Mouse (Mus musculus) MEL (cell line): ENCODE results near the gene Tpp1. TPM values are rescaled to one million over a fixed set of nuclear protein-coding genes. Genes with fewer than 3 reads are reported as not detected.

Source experiments
- DNase-seq: peaks from one replicate; pipeline ENCODE4 v3.0.0; 2011; ENCODE audit warnings: low read depth, low spot score
- H3K27ac ChIP-seq: 2 replicates; pipeline ENCODE4 v1.5.1; 2012; ENCODE audit warnings: low read depth, mild to moderate bottlenecking, control low read depth, low read length, moderate library complexity; ENCODE audit not compliant: control insufficient read depth
- H3K27me3 ChIP-seq, 2 experiments: fragments of 150-350 bp in 1 of 2; sonication (generic) in 1 of 2; 2 replicates each; pipeline ENCODE4 v1.6.1; 2012; ENCODE audit warnings: low read length in 2 of 2, mild to moderate bottlenecking in 2 of 2, improper control_type of control experiment in 1 of 2, moderate library complexity in 1 of 2; ENCODE audit not compliant: insufficient read depth in 2 of 2, control insufficient read depth in 1 of 2
- H3K36me3 ChIP-seq, 2 experiments: 2 replicates each; pipeline ENCODE4 v1.6.1; 2012 to 2014; ENCODE audit warnings: low read length in 2 of 2, improper control_type of control experiment in 1 of 2, inconsistent platforms in 1 of 2, mild to moderate bottlenecking in 1 of 2; ENCODE audit not compliant: insufficient read depth in 2 of 2, control insufficient read depth in 1 of 2
- H3K4me1 ChIP-seq, 2 experiments: fragments of 150-350 bp in 1 of 2; sonication (generic) in 1 of 2; 2 replicates each; pipeline ENCODE4 v1.6.1; 2012; ENCODE audit warnings: low read length in 2 of 2, improper control_type of control experiment in 1 of 2, mild to moderate bottlenecking in 1 of 2; ENCODE audit not compliant: insufficient read depth in 2 of 2, control insufficient read depth in 1 of 2
- H3K4me3 ChIP-seq, 2 experiments: fragments of 150-350 bp in 1 of 2; sonication (generic) in 1 of 2; 2 replicates each; pipeline ENCODE4 v1.5.1; 2012; ENCODE audit warnings: low read depth in 2 of 2, low read length in 2 of 2, mild to moderate bottlenecking in 2 of 2, moderate library complexity in 2 of 2, control low read depth in 1 of 2, improper control_type of control experiment in 1 of 2; ENCODE audit not compliant: control insufficient read depth in 1 of 2, insufficient read depth in 1 of 2
- H3K79me2 ChIP-seq: 2 replicates; pipeline ENCODE4 v1.6.1; 2012; ENCODE audit warnings: mild to moderate bottlenecking, low read length, moderate library complexity; ENCODE audit not compliant: control insufficient read depth, poor library complexity, insufficient read depth
- H3K9ac ChIP-seq: 2 replicates; pipeline ENCODE4 v1.6.1; 2012; ENCODE audit warnings: low read depth, mild to moderate bottlenecking, control low read depth, low read length, moderate library complexity; ENCODE audit not compliant: control insufficient read depth, poor library complexity, severe bottlenecking
- H3K9me3 ChIP-seq: fragments of 150-350 bp; sonication (generic); replicated peaks from 2 replicates; pipeline ENCODE4 v1.6.1; 2012; ENCODE audit warnings: mild to moderate bottlenecking, low read length, improper control_type of control experiment, moderate library complexity; ENCODE audit not compliant: insufficient read depth
- BHLHE40 ChIP-seq: IDR thresholded peaks from 2 replicates; pipeline ENCODE4 v1.6.1; 2012; ENCODE audit warnings: low read depth, mild to moderate bottlenecking, inconsistent platforms, low read length, improper control_type of control experiment, borderline replicate concordance
- CHD1 ChIP-seq: IDR thresholded peaks from 2 replicates; pipeline ENCODE4 v1.6.1; 2012; ENCODE audit warnings: low read depth, mild to moderate bottlenecking, inconsistent platforms, low read length, improper control_type of control experiment
- CHD2 ChIP-seq: IDR thresholded peaks from 2 replicates; pipeline ENCODE4 v1.6.1; 2011; ENCODE audit warnings: low read length, improper control_type of control experiment
- CTCF ChIP-seq, 3 experiments: IDR thresholded peaks in 2 of 3; conservative IDR thresholded peaks in 1 of 3; 2 replicates each; pipeline ENCODE4 v1.5.1; 2011 to 2012; ENCODE audit warnings: low read length in 3 of 3, low read depth in 2 of 3, mild to moderate bottlenecking in 2 of 3, improper control_type of control experiment in 1 of 3, inconsistent platforms in 1 of 3, mixed read lengths in 1 of 3, moderate library complexity in 1 of 3; ENCODE audit not compliant: control insufficient read depth in 1 of 3, insufficient read depth in 1 of 3, poor library complexity in 1 of 3, severe bottlenecking in 1 of 3
- E2F4 ChIP-seq: IDR thresholded peaks from 2 replicates; pipeline ENCODE4 v1.6.1; 2011; ENCODE audit warnings: low read depth, low read length, improper control_type of control experiment, borderline replicate concordance
- ELF1 ChIP-seq: IDR thresholded peaks from 2 replicates; pipeline ENCODE4 v1.6.1; 2014; ENCODE audit warnings: low read depth, mild to moderate bottlenecking, inconsistent platforms, low read length, improper control_type of control experiment, moderate library complexity
- EP300 ChIP-seq, 2 experiments: IDR thresholded peaks; 2 replicates each; pipeline ENCODE4 v1.6.1; 2011; ENCODE audit warnings: improper control_type of control experiment in 2 of 2, low read length in 2 of 2, low read depth in 1 of 2, mild to moderate bottlenecking in 1 of 2
- GABPA ChIP-seq: IDR thresholded peaks from 2 replicates; pipeline ENCODE4 v1.6.1; 2012; ENCODE audit warnings: low read depth, mild to moderate bottlenecking, inconsistent platforms, low read length, improper control_type of control experiment, moderate library complexity
- HCFC1 ChIP-seq: IDR thresholded peaks from 2 replicates; pipeline ENCODE4 v1.6.1; 2012; ENCODE audit warnings: low read depth, mild to moderate bottlenecking, inconsistent platforms, low read length, improper control_type of control experiment, moderate library complexity
- JUND ChIP-seq: IDR thresholded peaks from 2 replicates; pipeline ENCODE4 v1.6.1; 2011; ENCODE audit warnings: low read depth, mild to moderate bottlenecking, improper control_type of control experiment, low read length
- KAT2A ChIP-seq: conservative IDR thresholded peaks from 2 replicates; pipeline ENCODE4 v1.6.1; 2012; ENCODE audit warnings: low read depth, low read length, improper control_type of control experiment, inconsistent platforms
- MAFK ChIP-seq: IDR thresholded peaks from 2 replicates; pipeline ENCODE4 v1.6.1; 2011; ENCODE audit warnings: low read depth, mild to moderate bottlenecking, low read length, improper control_type of control experiment, borderline replicate concordance
- MAX ChIP-seq: IDR thresholded peaks from 2 replicates; pipeline ENCODE4 v1.6.1; 2011; ENCODE audit warnings: low read length, improper control_type of control experiment
- MYB ChIP-seq: IDR thresholded peaks from 2 replicates; pipeline ENCODE4 v1.6.1; 2011; ENCODE audit warnings: mild to moderate bottlenecking, low read depth, low read length, improper control_type of control experiment
- MYC ChIP-seq: IDR thresholded peaks from 2 replicates; pipeline ENCODE4 v1.6.1; 2011; ENCODE audit warnings: low read depth, mild to moderate bottlenecking, low read length, improper control_type of control experiment, moderate library complexity
- POLR2AphosphoS2 ChIP-seq: IDR thresholded peaks from 2 replicates; pipeline ENCODE4 v1.6.1; 2011; ENCODE audit warnings: low read length, improper control_type of control experiment
- RAD21 ChIP-seq: IDR thresholded peaks from 2 replicates; pipeline ENCODE4 v1.6.1; 2011; ENCODE audit warnings: mild to moderate bottlenecking, low read depth, low read length, improper control_type of control experiment
- RCOR1 ChIP-seq: IDR thresholded peaks from 2 replicates; pipeline ENCODE4 v1.6.1; 2012; ENCODE audit warnings: low read depth, mild to moderate bottlenecking, inconsistent platforms, low read length, improper control_type of control experiment
- SIN3A ChIP-seq: IDR thresholded peaks from 2 replicates; pipeline ENCODE4 v1.6.1; 2012; ENCODE audit warnings: low read length, improper control_type of control experiment, inconsistent platforms
- SMC3 ChIP-seq: IDR thresholded peaks from 2 replicates; pipeline ENCODE4 v1.6.1; 2011; ENCODE audit warnings: low read depth, low read length, improper control_type of control experiment
- TAL1 ChIP-seq: IDR thresholded peaks from 2 replicates; pipeline ENCODE4 v1.6.1; 2012; ENCODE audit warnings: mild to moderate bottlenecking, inconsistent platforms, low read length, moderate library complexity, mixed read lengths
- TCF12 ChIP-seq: IDR thresholded peaks from 2 replicates; pipeline ENCODE4 v1.6.1; 2014; ENCODE audit warnings: low read depth, mild to moderate bottlenecking, inconsistent platforms, low read length, improper control_type of control experiment, moderate library complexity
- USF1 ChIP-seq: IDR thresholded peaks from 2 replicates; pipeline ENCODE4 v1.6.1; 2014; ENCODE audit warnings: low read depth, mild to moderate bottlenecking, inconsistent platforms, low read length, improper control_type of control experiment, moderate library complexity
- USF2 ChIP-seq, 2 experiments: IDR thresholded peaks; 2 replicates each; pipeline ENCODE4 v1.6.1; 2011 to 2012; ENCODE audit warnings: improper control_type of control experiment in 2 of 2, low read length in 2 of 2, borderline replicate concordance in 1 of 2, inconsistent platforms in 1 of 2, low read depth in 1 of 2, mild to moderate bottlenecking in 1 of 2; ENCODE audit not compliant: insufficient read depth in 1 of 2
- ZNF384 ChIP-seq: IDR thresholded peaks from 2 replicates; pipeline ENCODE4 v1.6.1; 2012; ENCODE audit warnings: low read depth, mild to moderate bottlenecking, inconsistent platforms, low read length, improper control_type of control experiment
- polyA plus RNA-seq, 2 experiments: library from polyadenylated mRNA; stranded (reverse) in 1 of 2; unstranded in 1 of 2; fragments of >175 nt in 1 of 2; fragments of >200 nt in 1 of 2; gene quantifications; 2 replicates each; pipeline versions ENCODE4 v1.2.1 to v1.2.4; 2012; ENCODE audit warnings: low replicate concordance in 2 of 2, low read depth in 1 of 2; ENCODE audit not compliant: insufficient read length in 2 of 2, insufficient read depth in 1 of 2, missing spikeins in 1 of 2
- total RNA-seq: library from RNA; depleted of rRNA; stranded (reverse); fragments of 300-350 nt; gene quantifications from 2 replicates; pipeline ENCODE4 v1.2.3, GENCODE M21; 2012

Gene Tpp1
- total and polyA plus RNA-seq, 3 experiments: 17.5 to 45.4 TPM; not detected in 1

DNA sequence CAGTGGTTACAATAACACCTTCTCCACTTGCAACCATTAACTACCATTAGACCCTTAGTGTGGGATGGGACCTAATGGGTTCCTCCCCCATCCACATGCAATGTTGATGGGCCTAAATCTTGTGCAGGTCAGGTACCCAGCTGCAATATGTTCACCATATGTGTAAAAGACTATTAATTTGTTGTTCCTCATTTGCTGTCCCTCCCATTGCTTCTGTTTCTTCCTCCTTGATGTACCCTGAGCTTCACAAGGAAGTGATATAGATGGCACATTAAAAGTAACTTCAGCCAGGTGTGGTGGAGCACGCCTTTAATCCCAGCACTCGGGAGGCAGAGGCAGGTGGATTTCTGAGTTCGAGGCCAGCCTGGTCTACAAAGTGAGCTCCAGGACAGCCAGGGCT is 44.9 kb upstream of the Tpp1 start:
- Histone ChIP-seq H3K36me3 (no peaks in the 10 kb centered on the region), H3K27ac (no peak overlapping the region), H3K27me3 (peaks cover 10% of the 10 kb centered on the region in 2 experiments), H3K9me3 (no peaks in the 10 kb centered on the region), H3K9ac (no peak overlapping the region), H3K4me3 (no peak overlapping the region), H3K4me1 (no peaks in the 10 kb centered on the region), H3K79me2 (no peaks in the 10 kb centered on the region)
- no peak for DNase-seq
- no peak for TF ChIP-seq ZNF384
- TF ChIP-seq ELF1: no peak
- TF ChIP-seq USF1: no peak
- TF ChIP-seq HCFC1: no peak
- no peak for TF ChIP-seq MAX
- no peak for TF ChIP-seq CHD1
- no peak for TF ChIP-seq EP300 (IDR thresholded peaks at IDR 0.05; ENCODE audit: low read depth in 1 of 2, low read length in 2 of 2)
- TF ChIP-seq MAFK: no peak
- no peak for TF ChIP-seq SMC3
- TF ChIP-seq SIN3A: no peak
- TF ChIP-seq BHLHE40: no peak
- TF ChIP-seq KAT2A: no peak

DNA sequence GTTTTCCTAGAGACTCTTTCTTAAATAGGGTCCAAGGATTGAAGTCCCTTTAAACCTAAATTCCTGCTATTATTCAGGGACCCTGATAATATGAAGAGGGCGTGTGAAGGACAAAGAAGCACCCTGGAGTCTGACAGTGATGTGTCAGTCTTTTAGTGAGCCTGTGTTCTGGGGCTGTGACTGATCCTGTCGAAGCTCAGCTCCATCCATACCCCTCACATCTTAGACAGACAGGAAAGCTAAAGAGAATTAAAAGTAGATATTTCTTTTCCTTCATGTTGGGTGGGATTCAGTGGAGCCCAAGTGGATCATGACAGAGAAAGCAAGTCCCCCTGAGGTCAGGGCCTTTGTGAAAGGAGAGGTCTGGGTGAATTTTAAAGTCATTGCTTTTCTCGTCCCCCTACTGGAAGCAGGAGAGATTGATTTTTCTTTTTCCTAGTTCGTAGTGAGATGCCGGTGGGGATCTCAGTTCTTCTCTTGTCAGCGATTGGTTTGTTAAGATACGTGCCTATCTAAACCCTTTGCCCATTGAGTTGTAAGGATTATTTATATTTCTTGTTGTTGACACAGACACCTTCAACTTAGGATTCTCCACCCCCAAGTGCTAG is 43.8 kb upstream of the Tpp1 start:
- Histone ChIP-seq H3K79me2 (no peaks in the 10 kb centered on the region), H3K4me3 (no peak overlapping the region), H3K27me3 (peaks cover 9 to 10% of the 10 kb centered on the region in 2 experiments), H3K36me3 (no peaks in the 10 kb centered on the region), H3K9me3 (no peaks in the 10 kb centered on the region), H3K9ac (no peak overlapping the region), H3K27ac (no peak overlapping the region), H3K4me1 (no peaks in the 10 kb centered on the region)
- DNase-seq: no peak
- TF ChIP-seq MYB: no peak
- TF ChIP-seq EP300 (IDR thresholded peaks at IDR 0.05; ENCODE audit: low read depth in 1 of 2, low read length in 2 of 2): no peak
- TF ChIP-seq BHLHE40: no peak
- TF ChIP-seq RAD21: no peak; the same call in 1 of the 2 replicates
- TF ChIP-seq CHD2: no peak
- TF ChIP-seq CTCF (IDR thresholded peaks at IDR 0.05 in 2 of 3, conservative IDR thresholded peaks at IDR 0.05 in 1 of 3; ENCODE audit: control insufficient read depth in 1 of 3, insufficient read depth in 1 of 3, low read depth in 2 of 3, low read length in 3 of 3, poor library complexity in 1 of 3, severe bottlenecking in 1 of 3): no peak; a peak in 1 of 6 replicates
- no peak for TF ChIP-seq TCF12
- no peak for TF ChIP-seq MAX
- TF ChIP-seq MYC: no peak
- no peak for TF ChIP-seq USF2 (IDR thresholded peaks at IDR 0.05; ENCODE audit: borderline replicate concordance in 1 of 2, insufficient read depth in 1 of 2, low read depth in 1 of 2, low read length in 2 of 2)
- TF ChIP-seq JUND: no peak
- TF ChIP-seq E2F4: no peak
- no peak for TF ChIP-seq POLR2AphosphoS2
- TF ChIP-seq TAL1: no peak
- TF ChIP-seq SIN3A: no peak
- no peak for TF ChIP-seq RCOR1
- no peak for TF ChIP-seq GABPA
- TF ChIP-seq, all 39 proteins: peak for 0
